Mouse (Mus musculus): ENCODE measurements around the gene Gm38431. TPM values are rescaled to one million over a fixed set of nuclear protein-coding genes. Genes with fewer than 3 reads are reported as not detected.

Gm38431 gene
- polyA plus RNA-seq, 1 experiment from 2014 or later, result 1.3 TPM

DNA sequence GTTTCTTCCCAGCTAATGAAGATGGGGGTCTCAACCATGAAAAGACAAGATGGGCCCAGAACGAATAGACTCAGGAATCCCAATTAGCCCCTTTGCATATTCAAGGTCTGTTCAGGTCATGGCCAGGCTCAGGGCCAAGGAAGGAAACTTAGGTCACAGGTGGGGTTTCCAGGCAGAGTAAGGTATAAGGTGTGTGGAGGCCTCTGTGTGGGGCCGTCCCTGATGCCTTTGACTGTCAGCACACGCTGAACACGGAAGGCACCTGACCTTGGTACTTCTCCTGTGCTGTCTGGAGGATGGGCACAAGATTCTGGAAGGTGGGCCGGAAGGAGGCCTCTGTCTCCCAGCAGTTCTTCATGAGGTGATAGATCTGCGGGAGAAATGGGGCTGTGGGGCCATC, 13.0 kb upstream of the Gm38431 start:
- 81% methylated on average over 6 of the region's 6 CpGs for WGBS
- H3K27me3 ChIP-seq (ENCODE audit: control insufficient read depth, insufficient read depth, low read length), result no peaks in the 10 kb centered on the region
- no peaks in the 10 kb centered on the region for H3K9me3 ChIP-seq (ENCODE audit: control insufficient read depth, low read length)
- no peak overlapping the region for H3K27ac ChIP-seq (replicated peaks in 1 of 2; ENCODE audit: control insufficient read depth in 1 of 2, insufficient read depth in 1 of 2, low read depth in 2 of 2, low read length in 2 of 2)
- peaks cover 3 to 4% of the 10 kb centered on the region in 2 experiments; a peak in 1 of 4 replicates for H3K4me1 ChIP-seq (ENCODE audit: control insufficient read depth in 2 of 2, insufficient read depth in 2 of 2, low read length in 2 of 2)
- no peak for ATAC-seq (ENCODE audit: insufficient number of reproducible peaks, insufficient read depth, low FRiP score, low read depth)
- no peak overlapping the region for H3K4me3 ChIP-seq (ENCODE audit: control insufficient read depth in 1 of 2, insufficient read depth in 1 of 2, low read depth in 1 of 2, low read length in 2 of 2)
- H3K9ac ChIP-seq (ENCODE audit: low read length), result no peak overlapping the region
- no peak overlapping the region for H3K4me2 ChIP-seq (ENCODE audit: low read length)
- peaks cover 20% of the 10 kb centered on the region for H3K36me3 ChIP-seq (ENCODE audit: control insufficient read depth, insufficient read depth, low read length)

DNA sequence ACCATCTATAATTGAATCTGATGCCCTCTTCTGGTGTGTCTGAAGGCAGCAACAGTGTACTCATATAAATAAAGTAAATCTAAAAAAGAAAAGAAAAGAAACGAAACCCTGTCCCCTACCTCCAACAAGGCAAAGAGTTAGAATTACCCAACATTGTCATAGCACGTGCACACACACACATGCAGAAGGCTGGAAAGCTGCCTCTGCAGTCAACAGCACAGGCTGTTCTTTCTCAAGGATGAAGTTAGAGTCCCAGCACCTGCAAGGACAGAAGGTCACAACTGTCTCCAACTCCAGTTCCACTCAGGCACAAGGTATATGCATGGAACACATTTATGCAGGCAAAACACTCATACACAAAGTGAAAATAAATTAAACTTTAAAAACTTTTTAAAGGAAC, 10.3 kb upstream of the Gm38431 start:
- WGBS, result 80% methylated on average over 2 of the region's 2 CpGs
- H3K36me3 ChIP-seq (ENCODE audit: control insufficient read depth, insufficient read depth, low read length), result peaks cover 10% of the 10 kb centered on the region; the same call in 1 of the 2 replicates
- peaks cover 5 to 11% of the 10 kb centered on the region in 2 experiments; a peak in 2 of 4 replicates for H3K4me1 ChIP-seq (ENCODE audit: control insufficient read depth in 2 of 2, insufficient read depth in 2 of 2, low read length in 2 of 2)
- H3K9ac ChIP-seq (ENCODE audit: low read length), result no peak overlapping the region
- H3K27ac ChIP-seq (replicated peaks in 1 of 2; ENCODE audit: control insufficient read depth in 1 of 2, insufficient read depth in 1 of 2, low read depth in 2 of 2, low read length in 2 of 2), result no peak overlapping the region
- H3K4me2 ChIP-seq (ENCODE audit: low read length), result no peak overlapping the region
- ATAC-seq (ENCODE audit: insufficient number of reproducible peaks, insufficient read depth, low FRiP score, low read depth), result no peak
- no peaks in the 10 kb centered on the region for H3K27me3 ChIP-seq (ENCODE audit: control insufficient read depth, insufficient read depth, low read length)
- no peaks in the 10 kb centered on the region for H3K9me3 ChIP-seq (ENCODE audit: control insufficient read depth, low read length)
- H3K4me3 ChIP-seq (ENCODE audit: control insufficient read depth in 1 of 2, insufficient read depth in 1 of 2, low read depth in 1 of 2, low read length in 2 of 2), result no peak overlapping the region

DNA sequence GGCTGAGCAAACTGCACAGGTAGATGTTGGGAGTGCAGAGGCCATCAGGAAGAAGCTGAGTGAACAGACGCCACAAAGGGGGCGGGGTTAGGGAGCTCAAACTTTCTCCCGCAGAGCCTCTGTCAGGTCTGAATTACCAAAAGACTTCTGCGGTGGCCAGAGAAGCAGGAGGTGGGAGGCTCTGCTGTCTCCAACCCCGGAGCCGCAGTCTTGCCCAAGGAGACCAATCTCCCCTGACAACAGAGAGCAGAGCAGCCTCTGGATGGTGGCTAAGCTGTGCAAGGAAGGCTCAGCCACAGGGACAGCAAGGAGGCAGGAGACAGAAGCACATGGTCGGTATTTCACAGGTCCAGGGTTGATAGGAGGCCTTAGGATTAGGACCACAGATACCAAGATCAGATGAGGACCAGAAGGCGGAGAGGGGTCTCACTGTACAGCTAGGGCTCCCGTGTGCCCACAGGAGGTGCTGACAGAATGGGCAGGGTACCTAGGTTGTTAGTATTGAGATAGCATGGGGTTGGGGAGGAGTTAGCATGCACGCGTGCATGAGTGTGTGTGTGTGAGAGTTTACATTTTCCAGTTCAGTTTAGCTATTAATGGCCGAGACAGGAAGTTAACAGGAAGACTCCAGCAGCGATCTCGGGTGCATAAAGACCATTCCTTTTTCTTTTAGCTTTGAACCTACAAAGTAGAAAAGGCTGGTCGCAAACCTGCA, 8.8 kb upstream of the Gm38431 start:
- no peak for ATAC-seq (ENCODE audit: insufficient number of reproducible peaks, insufficient read depth, low FRiP score, low read depth)
- no peaks in the 10 kb centered on the region for H3K9me3 ChIP-seq (ENCODE audit: control insufficient read depth, low read length)
- H3K27me3 ChIP-seq (ENCODE audit: control insufficient read depth, insufficient read depth, low read length), result no peaks in the 10 kb centered on the region
- WGBS, result 42% methylated on average over 15 of the region's 15 CpGs
- H3K27ac ChIP-seq (replicated peaks in 1 of 2; ENCODE audit: control insufficient read depth in 1 of 2, insufficient read depth in 1 of 2, low read depth in 2 of 2, low read length in 2 of 2), result no peak overlapping the region
- H3K36me3 ChIP-seq (ENCODE audit: control insufficient read depth, insufficient read depth, low read length), result peaks cover 7% of the 10 kb centered on the region; the same call in 1 of the 2 replicates
- peak overlapping the region; percentile 16; the same call in 1 of the 2 replicates for H3K4me2 ChIP-seq (ENCODE audit: low read length)
- H3K4me1 ChIP-seq (ENCODE audit: control insufficient read depth in 2 of 2, insufficient read depth in 2 of 2, low read length in 2 of 2), result peaks cover 5 to 11% of the 10 kb centered on the region in 2 experiments; a peak in 2 of 4 replicates
- peak overlapping the region; percentile 27; the same call in 1 of the 2 replicates for H3K9ac ChIP-seq (ENCODE audit: low read length)
- no peak overlapping the region for H3K4me3 ChIP-seq (ENCODE audit: control insufficient read depth in 1 of 2, insufficient read depth in 1 of 2, low read depth in 1 of 2, low read length in 2 of 2)

DNA sequence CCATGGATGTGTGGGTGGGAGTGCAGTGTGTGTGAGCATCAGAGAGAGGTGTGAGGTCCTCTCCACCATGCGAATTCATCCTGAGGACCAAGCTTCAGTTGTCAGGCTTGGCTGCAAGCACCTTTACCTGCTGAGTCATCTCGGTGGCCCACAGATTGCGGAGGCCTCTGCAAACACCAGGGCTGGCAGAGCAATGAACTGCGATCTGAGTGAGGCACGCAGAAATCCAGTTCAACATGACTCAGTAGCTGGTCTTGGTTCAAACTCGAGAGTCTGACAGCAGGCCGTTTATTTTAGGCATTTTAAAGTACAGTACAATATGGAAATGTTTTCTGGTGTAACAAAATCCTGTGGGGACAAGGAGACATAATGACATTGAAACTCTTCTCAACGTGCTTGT, 6.0 kb upstream of the Gm38431 start:
- H3K27me3 ChIP-seq (ENCODE audit: control insufficient read depth, insufficient read depth, low read length), result no peaks in the 10 kb centered on the region
- H3K9ac ChIP-seq (ENCODE audit: low read length), result no peak overlapping the region
- H3K4me1 ChIP-seq (ENCODE audit: control insufficient read depth in 2 of 2, insufficient read depth in 2 of 2, low read length in 2 of 2), result peaks cover 5 to 11% of the 10 kb centered on the region in 2 experiments; a peak in 2 of 4 replicates
- H3K4me2 ChIP-seq (ENCODE audit: low read length), result no peak overlapping the region
- H3K9me3 ChIP-seq (ENCODE audit: control insufficient read depth, low read length), result no peaks in the 10 kb centered on the region
- H3K4me3 ChIP-seq (ENCODE audit: control insufficient read depth in 1 of 2, insufficient read depth in 1 of 2, low read depth in 1 of 2, low read length in 2 of 2), result no peak overlapping the region
- H3K36me3 ChIP-seq (ENCODE audit: control insufficient read depth, insufficient read depth, low read length), result 0 out of 2 replicates have a peak, but pooled peaks cover 5% of the 10 kb centered on the region
- 62% methylated on average over 8 of the region's 8 CpGs for WGBS
- ATAC-seq (ENCODE audit: insufficient number of reproducible peaks, insufficient read depth, low FRiP score, low read depth), result no peak
- peak overlapping the region; percentile 8 to 16; a peak in 1 of 4 replicates for H3K27ac ChIP-seq (replicated peaks in 1 of 2; ENCODE audit: control insufficient read depth in 1 of 2, insufficient read depth in 1 of 2, low read depth in 2 of 2, low read length in 2 of 2)

DNA sequence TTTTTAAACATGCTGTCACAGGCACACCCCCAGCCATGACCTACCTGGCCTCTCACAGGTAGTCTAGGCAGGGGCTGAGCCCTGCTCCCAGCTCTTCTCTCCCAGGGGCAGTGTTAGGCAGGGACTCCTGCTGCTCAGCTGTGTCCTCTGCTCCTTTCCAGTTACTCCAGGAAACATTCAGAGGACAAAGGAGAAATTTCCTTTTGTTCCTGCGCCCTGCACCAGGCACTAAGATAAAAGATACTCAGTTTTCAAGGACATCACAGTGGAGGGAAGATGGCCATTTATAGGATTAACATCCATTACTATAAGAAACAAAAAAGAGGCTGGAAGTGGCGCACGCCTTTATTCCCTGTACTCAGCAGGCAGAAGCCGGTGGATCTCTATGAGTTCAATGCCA, 4.2 kb upstream of the Gm38431 start:
- H3K9ac ChIP-seq (ENCODE audit: low read length), result no peak overlapping the region
- H3K4me3 ChIP-seq (ENCODE audit: control insufficient read depth in 1 of 2, insufficient read depth in 1 of 2, low read depth in 1 of 2, low read length in 2 of 2), result no peak overlapping the region
- H3K27ac ChIP-seq (replicated peaks in 1 of 2; ENCODE audit: control insufficient read depth in 1 of 2, insufficient read depth in 1 of 2, low read depth in 2 of 2, low read length in 2 of 2), result no peak overlapping the region
- H3K9me3 ChIP-seq (ENCODE audit: control insufficient read depth, low read length), result no peaks in the 10 kb centered on the region
- 0 out of 2 replicates have a peak, but pooled peaks cover 5% of the 10 kb centered on the region for H3K36me3 ChIP-seq (ENCODE audit: control insufficient read depth, insufficient read depth, low read length)
- H3K27me3 ChIP-seq (ENCODE audit: control insufficient read depth, insufficient read depth, low read length), result no peaks in the 10 kb centered on the region
- peaks cover 5 to 18% of the 10 kb centered on the region in 2 experiments; a peak in 3 of 4 replicates for H3K4me1 ChIP-seq (ENCODE audit: control insufficient read depth in 2 of 2, insufficient read depth in 2 of 2, low read length in 2 of 2)
- H3K4me2 ChIP-seq (ENCODE audit: low read length), result no peak overlapping the region
- no peak for ATAC-seq (ENCODE audit: insufficient number of reproducible peaks, insufficient read depth, low FRiP score, low read depth)
- 84% methylated on average over 4 of the region's 4 CpGs for WGBS

DNA sequence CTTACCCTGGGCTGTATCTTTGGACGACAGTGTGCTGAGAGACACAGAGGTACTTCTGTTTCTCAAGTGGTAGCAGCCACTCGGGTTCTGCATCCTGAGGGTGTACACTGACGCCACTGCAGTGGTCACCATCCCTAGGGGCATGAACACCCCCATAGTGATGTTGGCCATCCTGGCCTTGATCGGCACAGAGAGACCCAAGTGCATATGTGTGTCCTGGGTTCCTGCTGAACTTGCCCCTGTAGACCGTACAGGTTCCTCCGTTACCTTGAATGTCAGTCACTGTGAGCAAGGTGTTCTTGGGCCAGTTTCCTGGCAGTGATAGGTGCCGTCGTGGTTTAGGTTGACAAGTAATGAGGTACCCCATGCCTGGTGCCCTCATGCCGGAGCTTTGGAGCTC, 1.6 kb upstream of the Gm38431 start:
- H3K27me3 ChIP-seq (ENCODE audit: control insufficient read depth, insufficient read depth, low read length), result no peaks in the 10 kb centered on the region
- H3K9ac ChIP-seq (ENCODE audit: low read length), result no peak overlapping the region
- 93% methylated on average over 9 of the region's 9 CpGs for WGBS
- H3K4me1 ChIP-seq (ENCODE audit: control insufficient read depth in 2 of 2, insufficient read depth in 2 of 2, low read length in 2 of 2), result peaks cover 8 to 31% of the 10 kb centered on the region in 2 experiments
- no peak overlapping the region for H3K27ac ChIP-seq (replicated peaks in 1 of 2; ENCODE audit: control insufficient read depth in 1 of 2, insufficient read depth in 1 of 2, low read depth in 2 of 2, low read length in 2 of 2)
- H3K9me3 ChIP-seq (ENCODE audit: control insufficient read depth, low read length), result no peaks in the 10 kb centered on the region
- no peak for ATAC-seq (ENCODE audit: insufficient number of reproducible peaks, insufficient read depth, low FRiP score, low read depth)
- no peak overlapping the region for H3K4me2 ChIP-seq (ENCODE audit: low read length)
- H3K4me3 ChIP-seq (ENCODE audit: control insufficient read depth in 1 of 2, insufficient read depth in 1 of 2, low read depth in 1 of 2, low read length in 2 of 2), result no peak overlapping the region
- peaks cover 26% of the 10 kb centered on the region for H3K36me3 ChIP-seq (ENCODE audit: control insufficient read depth, insufficient read depth, low read length)

DNA sequence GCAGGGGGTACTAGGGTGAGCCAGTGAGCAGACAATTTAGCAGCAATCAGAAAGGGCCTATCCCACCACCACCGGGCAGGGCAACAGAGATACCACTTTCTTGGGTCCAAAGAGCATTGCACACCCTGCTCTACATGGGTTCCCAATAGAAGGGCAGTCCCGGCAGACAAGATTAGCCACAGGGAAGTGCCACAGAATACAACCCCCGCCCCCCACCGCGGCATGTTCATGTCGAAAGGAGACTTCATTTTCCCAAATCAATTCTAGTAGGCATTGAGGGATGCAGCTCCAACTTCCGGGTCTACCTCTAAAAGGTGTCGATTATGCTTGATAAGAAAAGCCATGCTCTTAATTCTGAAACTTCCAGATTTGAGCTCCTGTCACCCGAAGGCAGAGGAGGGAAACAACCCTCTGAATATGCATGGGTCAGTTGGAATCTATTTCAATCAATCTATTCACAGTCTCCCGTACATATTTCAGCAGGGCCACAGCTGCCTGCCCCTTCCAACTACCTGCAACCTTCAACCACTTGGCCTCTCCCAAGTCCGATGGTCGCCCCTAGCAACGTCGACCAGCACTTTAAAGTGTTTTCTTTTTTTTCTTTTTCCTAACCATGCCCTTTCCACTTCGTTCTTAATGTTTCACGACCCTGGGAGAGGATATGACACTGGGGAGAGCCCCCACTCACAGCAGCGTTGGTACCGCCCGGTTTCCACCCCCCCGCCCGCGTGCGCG, 658 bp downstream of the Gm38431 start:
- peak overlapping the region; percentile 84 to 85 for H3K4me3 ChIP-seq (ENCODE audit: control insufficient read depth in 1 of 2, insufficient read depth in 1 of 2, low read depth in 1 of 2, low read length in 2 of 2)
- 3% methylated on average over 24 of the region's 24 CpGs for WGBS
- H3K4me2 ChIP-seq (ENCODE audit: low read length), result peak overlapping the region; percentile 90
- no peak for ATAC-seq (ENCODE audit: insufficient number of reproducible peaks, insufficient read depth, low FRiP score, low read depth)
- H3K4me1 ChIP-seq (ENCODE audit: control insufficient read depth in 2 of 2, insufficient read depth in 2 of 2, low read length in 2 of 2), result peaks cover 6 to 24% of the 10 kb centered on the region in 2 experiments
- H3K9me3 ChIP-seq (ENCODE audit: control insufficient read depth, low read length), result no peaks in the 10 kb centered on the region
- H3K27me3 ChIP-seq (ENCODE audit: control insufficient read depth, insufficient read depth, low read length), result no peaks in the 10 kb centered on the region
- peaks cover 49% of the 10 kb centered on the region for H3K36me3 ChIP-seq (ENCODE audit: control insufficient read depth, insufficient read depth, low read length)
- peak overlapping the region; percentile 87 for H3K9ac ChIP-seq (ENCODE audit: low read length)
- H3K27ac ChIP-seq (replicated peaks in 1 of 2; ENCODE audit: control insufficient read depth in 1 of 2, insufficient read depth in 1 of 2, low read depth in 2 of 2, low read length in 2 of 2), result peak overlapping the region; percentile 88 to 92; a peak in 3 of 4 replicates
